Mouse (Mus musculus): ENCODE measurements at regions not wholly inside any gene's neighbourhood (a gene's known extent, or its start where the extent isn't known, plus 50 kb on each side); places are given as distances from the start of the nearest gene placed in this dataset.

GRCm38 (mm10) chr1:35388181-35388580, 538.4 kb downstream of the Plekhb2 start:
- TF ChIP-seq CTCF (IDR thresholded peaks at IDR 0.05; ENCODE audit: control insufficient read depth, insufficient read depth, insufficient read length) (no peak), MAX (IDR thresholded peaks at IDR 0.05) (no peak)

Measured in C2C12 (cell line).